Mouse (Mus musculus): ENCODE measurements at regions not wholly inside any gene's neighbourhood (a gene's known extent, or its start where the extent isn't known, plus 50 kb on each side); places are given as distances from the start of the nearest gene placed in this dataset.
"Not testable (repeated sequence)": the region's sequence is repeated elsewhere in the genome, so short reads cannot be mapped to it uniquely, and the experiment has no call there.

GRCm38 (mm10) chr16:42517321-42517720 is 176.9 kb upstream of the Gap43 start:
- Histone ChIP-seq H3K9me3 (replicated peaks; ENCODE audit: control insufficient read depth, low read length) (no peaks in the 10 kb centered on the region), H3K9ac (ENCODE audit: low read length) (no peak overlapping the region), H3K36me3 (ENCODE audit: control insufficient read depth, insufficient read depth, low read length) (no peaks in the 10 kb centered on the region), H3K27me3 (ENCODE audit: control insufficient read depth, insufficient read depth, low read length) (no peaks in the 10 kb centered on the region), H3K4me2 (ENCODE audit: low read depth, low read length) (no peak overlapping the region), H3K4me1 (ENCODE audit: control insufficient read depth, insufficient read depth, low read length) (no peaks in the 10 kb centered on the region), H3K27ac (ENCODE audit: low read length) (no peak overlapping the region), H3K4me3 (replicated peaks; ENCODE audit: low read length) (no peak overlapping the region)
- ATAC-seq (ENCODE audit: insufficient read depth, low FRiP score) = no peak
- 69% methylated on average over 4 of the region's 4 CpGs for WGBS

GRCm38 (mm10) chr16:42515929-42516328 is 175.5 kb upstream of the Gap43 start:
- Histone ChIP-seq H3K4me1 (ENCODE audit: control insufficient read depth, insufficient read depth, low read length) (no peaks in the 10 kb centered on the region), H3K9ac (ENCODE audit: low read length) (no peak overlapping the region), H3K27ac (ENCODE audit: low read length) (no peak overlapping the region), H3K36me3 (ENCODE audit: control insufficient read depth, insufficient read depth, low read length) (no peaks in the 10 kb centered on the region), H3K9me3 (replicated peaks; ENCODE audit: control insufficient read depth, low read length) (no peaks in the 10 kb centered on the region), H3K4me2 (ENCODE audit: low read depth, low read length) (no peak overlapping the region), H3K4me3 (replicated peaks; ENCODE audit: low read length) (no peak overlapping the region), H3K27me3 (ENCODE audit: control insufficient read depth, insufficient read depth, low read length) (no peaks in the 10 kb centered on the region)
- 75% methylated on average over 3 of the region's 3 CpGs for WGBS
- ATAC-seq (ENCODE audit: insufficient read depth, low FRiP score) = no peak

DNA sequence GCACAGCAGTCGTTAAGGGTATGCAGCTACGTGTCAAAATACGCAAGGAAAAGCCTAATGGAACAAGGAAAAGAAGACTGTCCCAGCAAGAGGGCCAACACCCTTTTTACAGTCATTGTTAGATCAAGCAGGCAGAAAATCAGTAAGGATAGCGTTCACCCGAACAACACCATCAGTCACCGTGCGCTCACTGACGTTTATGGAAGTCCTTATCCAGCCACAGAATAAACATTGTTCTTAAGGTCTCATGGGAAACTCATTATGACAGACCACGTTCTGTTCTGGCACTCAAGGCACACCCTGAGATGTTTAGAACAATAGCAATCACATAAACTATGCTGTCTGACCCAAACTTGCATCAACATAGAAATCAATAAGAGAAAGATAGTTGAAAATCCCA is 164.7 kb upstream of the Gap43 start:
- Histone ChIP-seq H3K4me1 (ENCODE audit: control insufficient read depth, insufficient read depth, low read length) (no peaks in the 10 kb centered on the region), H3K36me3 (ENCODE audit: control insufficient read depth, insufficient read depth, low read length) (no peaks in the 10 kb centered on the region), H3K4me2 (ENCODE audit: low read depth, low read length) (no peak overlapping the region), H3K27ac (ENCODE audit: low read length) (no peak overlapping the region), H3K9me3 (replicated peaks; ENCODE audit: control insufficient read depth, low read length) (no peaks in the 10 kb centered on the region), H3K4me3 (replicated peaks; ENCODE audit: low read length) (no peak overlapping the region), H3K27me3 (ENCODE audit: control insufficient read depth, insufficient read depth, low read length) (no peaks in the 10 kb centered on the region), H3K9ac (ENCODE audit: low read length) (no peak overlapping the region)
- WGBS = 31% methylated on average over 9 of the region's 9 CpGs
- no peak for ATAC-seq (ENCODE audit: insufficient read depth, low FRiP score)

DNA sequence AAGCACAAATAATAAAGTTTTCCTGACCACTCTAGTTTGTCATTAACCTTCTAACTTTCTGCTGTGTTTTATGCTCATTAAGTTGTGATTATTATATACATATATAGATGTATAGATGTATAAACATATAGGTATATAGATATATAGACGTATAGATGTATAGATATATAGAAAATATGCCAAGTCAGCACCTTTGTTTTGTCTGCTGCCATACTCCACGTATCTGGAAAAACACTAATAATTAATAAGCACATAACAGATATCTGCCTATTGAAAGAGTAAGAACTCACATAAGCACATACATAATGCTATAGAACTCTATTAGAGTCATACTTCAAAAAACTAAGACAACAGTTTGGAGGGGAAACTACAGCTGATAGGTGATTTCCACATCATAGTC is 161.3 kb upstream of the Gap43 start:
- 86% methylated on average over 2 of the region's 2 CpGs for WGBS

GRCm38 (mm10) chr16:42501109-42501508 is 160.7 kb upstream of the Gap43 start:
- not testable (repeated sequence) for H3K27me3 ChIP-seq (ENCODE audit: control insufficient read depth, insufficient read depth, low read length); H3K27ac ChIP-seq (ENCODE audit: low read length); H3K9me3 ChIP-seq (replicated peaks; ENCODE audit: control insufficient read depth, low read length); ATAC-seq (ENCODE audit: insufficient read depth, low FRiP score); H3K4me1 ChIP-seq (ENCODE audit: control insufficient read depth, insufficient read depth, low read length); H3K4me2 ChIP-seq (ENCODE audit: low read depth, low read length); H3K9ac ChIP-seq (ENCODE audit: low read length); H3K4me3 ChIP-seq (replicated peaks; ENCODE audit: low read length); H3K36me3 ChIP-seq (ENCODE audit: control insufficient read depth, insufficient read depth, low read length)
- WGBS = 36% methylated on average over 3 of the region's 3 CpGs

More for the DNA sequence above, 161.3 kb upstream of the Gap43 start:
- ATAC-seq (ENCODE audit: insufficient read depth, low FRiP score) = no peak
- no peaks in the 10 kb centered on the region for H3K4me1 ChIP-seq (ENCODE audit: control insufficient read depth, insufficient read depth, low read length)
- H3K27me3 ChIP-seq (ENCODE audit: control insufficient read depth, insufficient read depth, low read length) = no peaks in the 10 kb centered on the region
- H3K4me2 ChIP-seq (ENCODE audit: low read depth, low read length) = no peak overlapping the region
- H3K4me3 ChIP-seq (replicated peaks; ENCODE audit: low read length) = no peak overlapping the region
- no peaks in the 10 kb centered on the region for H3K36me3 ChIP-seq (ENCODE audit: control insufficient read depth, insufficient read depth, low read length)
- H3K9ac ChIP-seq (ENCODE audit: low read length) = no peak overlapping the region
- no peak overlapping the region for H3K27ac ChIP-seq (ENCODE audit: low read length)
- no peaks in the 10 kb centered on the region for H3K9me3 ChIP-seq (replicated peaks; ENCODE audit: control insufficient read depth, low read length)

GRCm38 (mm10) chr16:42499514-42499913 is 159.1 kb upstream of the Gap43 start:
- H3K27ac ChIP-seq (ENCODE audit: low read length) = no peak overlapping the region
- no peak for ATAC-seq (ENCODE audit: insufficient read depth, low FRiP score)
- no peaks in the 10 kb centered on the region for H3K4me1 ChIP-seq (ENCODE audit: control insufficient read depth, insufficient read depth, low read length)
- no peaks in the 10 kb centered on the region for H3K27me3 ChIP-seq (ENCODE audit: control insufficient read depth, insufficient read depth, low read length)
- 85% methylated on average over 6 of the region's 6 CpGs for whole genome bisulfite sequencing
- no peak overlapping the region for H3K9ac ChIP-seq (ENCODE audit: low read length)
- no peaks in the 10 kb centered on the region for H3K36me3 ChIP-seq (ENCODE audit: control insufficient read depth, insufficient read depth, low read length)
- no peaks in the 10 kb centered on the region for H3K9me3 ChIP-seq (replicated peaks; ENCODE audit: control insufficient read depth, low read length)
- H3K4me2 ChIP-seq (ENCODE audit: low read depth, low read length) = no peak overlapping the region
- H3K4me3 ChIP-seq (replicated peaks; ENCODE audit: low read length) = no peak overlapping the region

DNA sequence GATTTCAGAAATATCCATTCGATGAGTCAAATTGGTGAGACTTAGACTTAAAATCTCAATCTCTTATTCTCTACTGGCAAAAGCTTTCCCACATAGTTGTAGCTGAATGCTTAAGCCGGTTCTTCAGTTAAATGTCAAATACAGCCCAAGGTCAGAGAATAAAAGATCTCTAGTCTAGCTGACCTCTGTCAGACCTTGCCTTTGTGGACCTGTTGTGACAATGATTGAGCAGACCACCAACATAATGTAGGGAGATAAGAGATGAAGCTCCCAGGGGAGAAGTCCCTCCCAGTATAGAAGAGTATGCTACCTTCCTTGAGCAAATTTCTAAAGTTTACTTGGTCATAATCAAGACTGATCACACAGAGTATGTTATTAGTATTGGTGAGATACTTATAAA is 157.9 kb upstream of the Gap43 start:
- no peaks in the 10 kb centered on the region for H3K4me1 ChIP-seq (ENCODE audit: control insufficient read depth, insufficient read depth, low read length)
- no peak for ATAC-seq (ENCODE audit: insufficient read depth, low FRiP score)

GRCm38 (mm10) chr16:42493596-42493995 is 153.1 kb upstream of the Gap43 start:
- Histone ChIP-seq H3K27ac (ENCODE audit: low read length) (no peak overlapping the region), H3K9ac (ENCODE audit: low read length) (no peak overlapping the region), H3K4me3 (replicated peaks; ENCODE audit: low read length) (no peak overlapping the region), H3K36me3 (ENCODE audit: control insufficient read depth, insufficient read depth, low read length) (no peaks in the 10 kb centered on the region), H3K4me2 (ENCODE audit: low read depth, low read length) (no peak overlapping the region), H3K9me3 (replicated peaks; ENCODE audit: control insufficient read depth, low read length) (no peaks in the 10 kb centered on the region), H3K27me3 (ENCODE audit: control insufficient read depth, insufficient read depth, low read length) (no peaks in the 10 kb centered on the region), H3K4me1 (ENCODE audit: control insufficient read depth, insufficient read depth, low read length) (no peaks in the 10 kb centered on the region)
- ATAC-seq (ENCODE audit: insufficient read depth, low FRiP score) = no peak
- 83% methylated on average over 1 of the region's 1 CpGs for WGBS

More for the DNA sequence above, 157.9 kb upstream of the Gap43 start:
- 51% methylated on average over 2 of the region's 2 CpGs for WGBS
- no peak overlapping the region for H3K4me2 ChIP-seq (ENCODE audit: low read depth, low read length)
- no peaks in the 10 kb centered on the region for H3K27me3 ChIP-seq (ENCODE audit: control insufficient read depth, insufficient read depth, low read length)
- H3K36me3 ChIP-seq (ENCODE audit: control insufficient read depth, insufficient read depth, low read length) = no peaks in the 10 kb centered on the region
- no peak overlapping the region for H3K9ac ChIP-seq (ENCODE audit: low read length)
- no peak overlapping the region for H3K27ac ChIP-seq (ENCODE audit: low read length)
- no peak overlapping the region for H3K4me3 ChIP-seq (replicated peaks; ENCODE audit: low read length)
- no peaks in the 10 kb centered on the region for H3K9me3 ChIP-seq (replicated peaks; ENCODE audit: control insufficient read depth, low read length)

DNA sequence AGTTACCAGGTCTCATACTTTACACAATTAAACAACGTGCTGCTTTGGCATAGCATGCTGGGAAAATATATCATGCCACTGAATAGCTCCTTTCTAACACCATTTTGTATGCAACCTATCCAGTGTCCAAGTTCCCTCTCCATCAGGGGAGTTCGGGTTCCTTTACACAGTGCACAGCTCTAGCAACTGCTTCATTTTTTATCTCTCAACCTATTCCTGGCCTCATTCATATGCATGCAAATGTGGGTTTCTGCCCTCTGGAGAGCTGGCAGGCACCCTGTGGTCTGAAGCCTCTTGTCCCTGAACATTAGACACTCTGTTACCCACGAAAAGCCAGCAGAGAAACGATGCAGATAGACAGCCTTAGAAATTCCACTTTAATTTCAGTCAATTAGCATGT is 148.3 kb upstream of the Gap43 start:
- no peaks in the 10 kb centered on the region for H3K36me3 ChIP-seq (ENCODE audit: control insufficient read depth, insufficient read depth, low read length)
- no peaks in the 10 kb centered on the region for H3K4me1 ChIP-seq (ENCODE audit: control insufficient read depth, insufficient read depth, low read length)
- no peak overlapping the region for H3K4me2 ChIP-seq (ENCODE audit: low read depth, low read length)
- WGBS = 56% methylated on average over 4 of the region's 4 CpGs
- H3K4me3 ChIP-seq (replicated peaks; ENCODE audit: low read length) = no peak overlapping the region
- no peaks in the 10 kb centered on the region for H3K27me3 ChIP-seq (ENCODE audit: control insufficient read depth, insufficient read depth, low read length)
- H3K27ac ChIP-seq (ENCODE audit: low read length) = no peak overlapping the region
- no peak for ATAC-seq (ENCODE audit: insufficient read depth, low FRiP score)
- H3K9me3 ChIP-seq (replicated peaks; ENCODE audit: control insufficient read depth, low read length) = no peaks in the 10 kb centered on the region
- no peak overlapping the region for H3K9ac ChIP-seq (ENCODE audit: low read length)

DNA sequence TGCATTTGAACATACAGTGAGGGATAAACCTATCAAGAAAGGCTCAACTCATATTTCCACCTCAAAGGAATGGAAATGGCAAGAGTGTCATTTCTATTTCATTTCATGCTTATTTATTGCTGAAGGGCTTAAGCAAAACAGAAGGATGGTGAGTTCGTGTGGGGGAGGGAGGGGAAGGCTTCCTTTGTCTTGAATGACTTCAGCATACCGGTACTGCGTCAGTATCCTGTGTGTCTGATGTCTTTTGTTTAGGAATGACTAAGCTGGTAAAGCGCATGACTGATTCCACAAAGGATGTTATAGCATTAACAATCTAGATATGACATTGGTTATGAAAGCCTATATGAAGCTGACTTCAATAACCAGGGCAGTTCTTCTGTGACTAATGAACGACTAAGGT is 139.5 kb upstream of the Gap43 start:
- Histone ChIP-seq H3K9me3 (replicated peaks; ENCODE audit: control insufficient read depth, low read length) (no peaks in the 10 kb centered on the region), H3K36me3 (ENCODE audit: control insufficient read depth, insufficient read depth, low read length) (no peaks in the 10 kb centered on the region), H3K27me3 (ENCODE audit: control insufficient read depth, insufficient read depth, low read length) (no peaks in the 10 kb centered on the region), H3K4me3 (replicated peaks; ENCODE audit: low read length) (no peak overlapping the region), H3K27ac (ENCODE audit: low read length) (no peak overlapping the region), H3K9ac (ENCODE audit: low read length) (no peak overlapping the region), H3K4me1 (ENCODE audit: control insufficient read depth, insufficient read depth, low read length) (no peaks in the 10 kb centered on the region), H3K4me2 (ENCODE audit: low read depth, low read length) (no peak overlapping the region)
- WGBS = 50% methylated on average over 5 of the region's 5 CpGs
- no peak for ATAC-seq (ENCODE audit: insufficient read depth, low FRiP score)

All from stomach, embryonic 16.5 days (tissue).